8 mouse cellular contexts compared by ENCODE assay signal in the genomic region with DNA sequence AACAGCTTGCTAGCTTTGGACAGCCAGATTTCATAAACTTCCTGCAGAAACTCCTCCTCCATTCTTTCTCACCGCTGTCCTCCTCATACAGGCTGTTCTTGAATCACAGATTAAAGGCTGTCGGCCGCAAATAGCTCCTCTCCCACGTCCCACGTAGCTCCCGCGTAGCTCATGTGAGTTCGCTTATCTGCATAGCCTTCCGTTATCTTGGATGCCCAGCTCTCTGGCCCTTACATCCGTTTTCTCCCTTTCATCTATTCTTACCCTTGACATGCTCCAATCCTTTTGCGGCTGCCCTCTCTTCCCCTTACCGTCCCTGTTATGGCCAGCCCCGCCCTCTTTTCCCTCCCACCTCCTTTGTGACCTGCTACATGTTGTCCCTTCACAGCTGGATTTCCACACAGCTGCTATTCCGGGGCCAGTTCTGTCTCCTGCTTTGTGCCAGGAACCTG. TPM values are rescaled to one million over a fixed set of nuclear protein-coding genes. Genes with fewer than 3 reads are reported as not detected.
DNase-seq lines count a peak whose midpoint lies in the region; ATAC-seq and TF ChIP-seq lines count a peak whose summit lies in the region.

No protein-coding gene starts in this region.

- peak; percentile 91 for TF ChIP-seq EP300 in heart, postnatal 0 days (IDR thresholded peaks at IDR 0.05; ENCODE audit: low read depth)

- peak overlapping the region; percentile 17; the same call in 1 of the 2 replicates for H3K4me3 ChIP-seq in kidney, embryonic 14.5 days (ENCODE audit: low read length)
- no peak overlapping the region for H3K4me3 ChIP-seq in kidney, adult 2 months (ENCODE audit: insufficient read depth, low read depth, low read length)
- no peak overlapping the region for H3K4me3 ChIP-seq in cortical plate, adult 2 months (ENCODE audit: insufficient read depth, low read length)
- H3K4me3 ChIP-seq in heart, postnatal 0 days (ENCODE audit: low read depth, low read length) = peak overlapping the region; percentile 25
- H3K4me3 ChIP-seq in midbrain, postnatal 0 days (ENCODE audit: low read depth, low read length) = no peak overlapping the region

- no peak for DNase-seq in kidney, adult 2 months
- DNase-seq in heart, postnatal 0 days (ENCODE audit: low spot score) = peak; percentile 90
- DNase-seq in liver = peak; percentile 64
- DNase-seq in midbrain, postnatal 0 days (ENCODE audit: low spot score) = no peak
- no peak for DNase-seq in spleen, postnatal 4 days (ENCODE audit: low spot score in 2 of 2)
- DNase-seq in cerebellum, postnatal 4 days (ENCODE audit: low spot score in 2 of 2) = no peak

- 0 out of 2 replicates have a peak, but pooled peaks have one; percentile 69 for ATAC-seq in kidney, embryonic 14.5 days (ENCODE audit: low FRiP score, low TSS enrichment)
- ATAC-seq in heart, postnatal 0 days (ENCODE audit: insufficient read depth, low read depth) = peak; percentile 80
- ATAC-seq in midbrain, postnatal 0 days (ENCODE audit: low FRiP score) = no peak

- H3K9me3 ChIP-seq in kidney, embryonic 14.5 days (ENCODE audit: control insufficient read depth, low read length) = no peaks in the 10 kb centered on the region
- no peaks in the 10 kb centered on the region for H3K9me3 ChIP-seq in heart, postnatal 0 days (replicated peaks; ENCODE audit: control insufficient read depth, low read length)
- no peaks in the 10 kb centered on the region for H3K9me3 ChIP-seq in midbrain, postnatal 0 days (ENCODE audit: low read length)

- no peaks in the 10 kb centered on the region; the same call in 1 of the 2 replicates for H3K27me3 ChIP-seq in kidney, embryonic 14.5 days (ENCODE audit: control insufficient read depth, insufficient read depth, low read length)
- H3K27me3 ChIP-seq in kidney, adult 2 months (replicated peaks; ENCODE audit: control insufficient read depth, insufficient read depth, low read length) = no peaks in the 10 kb centered on the region
- no peaks in the 10 kb centered on the region for H3K27me3 ChIP-seq in heart, postnatal 0 days (ENCODE audit: control insufficient read depth, insufficient read depth, low read length)
- no peaks in the 10 kb centered on the region for H3K27me3 ChIP-seq in midbrain, postnatal 0 days (ENCODE audit: insufficient read depth, low read length)

- no peak for TF ChIP-seq CTCF in kidney, adult 2 months (conservative IDR thresholded peaks at IDR 0.05; ENCODE audit: insufficient read depth, insufficient read length, low read depth, low read length)
- TF ChIP-seq CTCF in cortical plate, adult 2 months (IDR thresholded peaks at IDR 0.05; ENCODE audit: extremely low read depth, insufficient read depth, low read length) = no peak
- TF ChIP-seq CTCF in heart, postnatal 0 days (IDR thresholded peaks at IDR 0.05; ENCODE audit: low read depth) = no peak
- no peak for TF ChIP-seq CTCF in midbrain, postnatal 0 days (IDR thresholded peaks at IDR 0.05)

- no peak overlapping the region for H3K27ac ChIP-seq in kidney, embryonic 14.5 days (ENCODE audit: low read depth, low read length)
- no peak overlapping the region for H3K27ac ChIP-seq in kidney, adult 2 months (ENCODE audit: insufficient read depth, low read depth, low read length)
- H3K27ac ChIP-seq in cortical plate, adult 2 months (ENCODE audit: insufficient read depth, low read length) = peak overlapping the region; percentile 16; the same call in 1 of the 2 replicates
- H3K27ac ChIP-seq in heart, postnatal 0 days (ENCODE audit: low read depth) = peak overlapping the region; percentile 84
- no peak overlapping the region for H3K27ac ChIP-seq in midbrain, postnatal 0 days (ENCODE audit: low read depth, low read length)

- H3K4me1 ChIP-seq in kidney, embryonic 14.5 days (ENCODE audit: control insufficient read depth, insufficient read depth, low read length) = peaks cover 9% of the 10 kb centered on the region
- no peaks in the 10 kb centered on the region for H3K4me1 ChIP-seq in kidney, adult 2 months (ENCODE audit: control insufficient read depth, insufficient read depth, low read length)
- H3K4me1 ChIP-seq in cortical plate, adult 2 months (ENCODE audit: control insufficient read depth, insufficient read depth, low read length) = peaks cover 8% of the 10 kb centered on the region
- peaks cover 34% of the 10 kb centered on the region for H3K4me1 ChIP-seq in heart, postnatal 0 days (ENCODE audit: control insufficient read depth, insufficient read depth)
- H3K4me1 ChIP-seq in midbrain, postnatal 0 days (ENCODE audit: insufficient read depth, low read length) = no peaks in the 10 kb centered on the region

- H3K4me2 ChIP-seq in kidney, embryonic 14.5 days (replicated peaks; ENCODE audit: low read depth, low read length) = peak overlapping the region; percentile 40
- peak overlapping the region; percentile 55 for H3K4me2 ChIP-seq in heart, postnatal 0 days (ENCODE audit: low read depth, low read length)
- peak overlapping the region; percentile 33 for H3K4me2 ChIP-seq in midbrain, postnatal 0 days (ENCODE audit: low read depth, low read length, poor library complexity, severe bottlenecking)

- WGBS in kidney, embryonic 14.5 days = 5% methylated on average over 14 of the region's 14 CpGs
- WGBS in kidney, adult 2 months = 5% methylated on average over 14 of the region's 14 CpGs
- WGBS in heart, postnatal 0 days = 0% methylated on average over 14 of the region's 14 CpGs
- WGBS in midbrain, postnatal 0 days = 11% methylated on average over 14 of the region's 14 CpGs

- no peak for TF ChIP-seq POLR2A in kidney, adult 2 months (IDR thresholded peaks at IDR 0.05; ENCODE audit: low read depth, low read length)
- TF ChIP-seq POLR2A in cortical plate, adult 2 months (IDR thresholded peaks at IDR 0.05; ENCODE audit: extremely low read depth, insufficient read depth, low read length) = no peak

- H3K36me3 ChIP-seq in kidney, embryonic 14.5 days (ENCODE audit: control insufficient read depth, insufficient read depth, low read length) = no peaks in the 10 kb centered on the region
- no peaks in the 10 kb centered on the region for H3K36me3 ChIP-seq in kidney, adult 2 months (ENCODE audit: control insufficient read depth, insufficient read depth, low read length)
- H3K36me3 ChIP-seq in heart, postnatal 0 days (replicated peaks; ENCODE audit: control insufficient read depth, insufficient read depth, low read length) = no peaks in the 10 kb centered on the region
- H3K36me3 ChIP-seq in midbrain, postnatal 0 days (ENCODE audit: insufficient read depth, low read length) = no peaks in the 10 kb centered on the region

- H3K9ac ChIP-seq in kidney, embryonic 14.5 days (ENCODE audit: low read depth, low read length) = no peak overlapping the region
- H3K9ac ChIP-seq in heart, postnatal 0 days (replicated peaks; ENCODE audit: low read depth, low read length) = no peak overlapping the region
- no peak overlapping the region for H3K9ac ChIP-seq in midbrain, postnatal 0 days (replicated peaks; ENCODE audit: low read length, poor library complexity, severe bottlenecking)

RNA-seq across cellular contexts. Expression of a gene that starts 20.5 kb away (rescaled TPM):
- polyA plus RNA-seq in kidney, embryonic 14.5 days (2014; fragmentation: Nextera tagmentation; extraction: Ambion mirVana) = 61.1 and 64.8 TPM in 2 replicates
- 26.3 and 33.7 TPM in 2 replicates for polyA plus RNA-seq in kidney, adult 2 months (2012; rRNA removed)
- 31.1 TPM in 2 replicates for polyA plus RNA-seq in cortical plate, adult 2 months (2012; rRNA removed)
- total RNA-seq in heart, postnatal 0 days (2014; rRNA removed; ENCODE audit: low replicate concordance) = 14.8 and 32.9 TPM in 2 replicates
- 70.5 and 73.4 TPM in 2 replicates for polyA plus RNA-seq in heart, postnatal 0 days (2015; fragmentation: Nextera tagmentation; extraction: Ambion mirVana)
- total RNA-seq in midbrain, postnatal 0 days (2014; rRNA removed) = 30.8 and 48.9 TPM in 2 replicates
- polyA plus RNA-seq in midbrain, postnatal 0 days (2015; fragmentation: Nextera tagmentation; extraction: Ambion mirVana) = 85.9 and 94.3 TPM in 2 replicates

Comparison
In these comparisons a context has a peak if more than half of its experiments do, and no peak if none do; other contexts are left out.
1. H3K4me3 ChIP-seq: peak in kidney, embryonic 14.5 days (single experiment) and heart, postnatal 0 days (single experiment); none in kidney, adult 2 months (single experiment), cortical plate, adult 2 months (single experiment) and midbrain, postnatal 0 days (single experiment).
2. H3K27ac ChIP-seq: peak in cortical plate, adult 2 months (single experiment) and heart, postnatal 0 days (single experiment); none in kidney, embryonic 14.5 days (single experiment), kidney, adult 2 months (single experiment) and midbrain, postnatal 0 days (single experiment).
3. DNase-seq: peak in heart, postnatal 0 days (single experiment) and liver (single experiment); none in kidney, adult 2 months (single experiment), midbrain, postnatal 0 days (single experiment), spleen, postnatal 4 days (0 of 2) and cerebellum, postnatal 4 days (0 of 2).
4. Peak in every context shown above with its lines, with median percentiles within 50 percentile points of each other: H3K4me2 ChIP-seq.